Mouse (Mus musculus) thymus, postnatal 0 days (tissue): ENCODE measurements at regions not wholly inside any gene's neighbourhood (a gene's known extent, or its start where the extent isn't known, plus 50 kb on each side); places are given as distances from the start of the nearest gene placed in this dataset.

Source experiments
- DNase-seq: peaks from one replicate; pipeline ENCODE4 v3.0.0-alpha.2; 2015; ENCODE audit warnings: low spot score

GRCm38 (mm10) chr12:15741219-15741618 is 75.5 kb downstream of the Trib2 start:
- no peak for DNase-seq

GRCm38 (mm10) chr12:15738989-15739388 is 77.7 kb downstream of the Trib2 start:
- DNase-seq: no peak

GRCm38 (mm10) chr12:15731261-15731660 is 85.5 kb downstream of the Trib2 start:
- DNase-seq: no peak

GRCm38 (mm10) chr12:15729696-15730095 is 87.0 kb downstream of the Trib2 start:
- DNase-seq: no peak

- no peak for DNase-seq
Measured at GRCm38 (mm10) chr12:15723529-15723928, 93.2 kb downstream of the Trib2 start.

- DNase-seq: no peak
Measured at GRCm38 (mm10) chr12:15722161-15722560, 94.6 kb downstream of the Trib2 start.

- DNase-seq: no peak
Measured at GRCm38 (mm10) chr12:15720171-15720570, 96.6 kb downstream of the Trib2 start.

- no peak for DNase-seq
Measured at GRCm38 (mm10) chr12:15718827-15719226, 97.9 kb downstream of the Trib2 start.

GRCm38 (mm10) chr12:15717989-15718388 is 98.7 kb downstream of the Trib2 start:
- DNase-seq: no peak

GRCm38 (mm10) chr12:15717342-15717741 is 99.4 kb downstream of the Trib2 start:
- DNase-seq: no peak

- DNase-seq: no peak
Measured at GRCm38 (mm10) chr12:15713623-15714022, 103.1 kb downstream of the Trib2 start.

- DNase-seq: no peak
Measured at GRCm38 (mm10) chr12:15707570-15708095, 109.1 kb downstream of the Trib2 start.

- no peak for DNase-seq
Measured at GRCm38 (mm10) chr12:15704412-15704811, 112.3 kb downstream of the Trib2 start.

GRCm38 (mm10) chr12:15702137-15702536 is 114.6 kb downstream of the Trib2 start:
- DNase-seq: no peak

GRCm38 (mm10) chr12:15698829-15699228 is 117.9 kb downstream of the Trib2 start:
- no peak for DNase-seq

GRCm38 (mm10) chr12:15698042-15698771 is 118.5 kb downstream of the Trib2 start:
- no peak for DNase-seq

- DNase-seq: no peak
Measured at GRCm38 (mm10) chr12:15688342-15688741, 128.4 kb downstream of the Trib2 start.

- no peak for DNase-seq
Measured at GRCm38 (mm10) chr12:15684311-15684710, 132.4 kb downstream of the Trib2 start.

- no peak for DNase-seq
Measured at GRCm38 (mm10) chr12:15681678-15682355, 134.9 kb downstream of the Trib2 start.

- DNase-seq: no peak
Measured at GRCm38 (mm10) chr12:15676127-15676526, 140.6 kb downstream of the Trib2 start.

- no peak for DNase-seq
Measured at GRCm38 (mm10) chr12:15659755-15660154, 157.0 kb downstream of the Trib2 start.

- DNase-seq: no peak
Measured at GRCm38 (mm10) chr12:15659332-15659731, 157.4 kb downstream of the Trib2 start.
